Mouse (Mus musculus): Measurements from ENCODE around the gene Mmp15.
"Not testable (repeated sequence)": the region's sequence is repeated elsewhere in the genome, so short reads cannot be mapped to it uniquely, and the experiment has no call there.

Mmp15 gene

DNA sequence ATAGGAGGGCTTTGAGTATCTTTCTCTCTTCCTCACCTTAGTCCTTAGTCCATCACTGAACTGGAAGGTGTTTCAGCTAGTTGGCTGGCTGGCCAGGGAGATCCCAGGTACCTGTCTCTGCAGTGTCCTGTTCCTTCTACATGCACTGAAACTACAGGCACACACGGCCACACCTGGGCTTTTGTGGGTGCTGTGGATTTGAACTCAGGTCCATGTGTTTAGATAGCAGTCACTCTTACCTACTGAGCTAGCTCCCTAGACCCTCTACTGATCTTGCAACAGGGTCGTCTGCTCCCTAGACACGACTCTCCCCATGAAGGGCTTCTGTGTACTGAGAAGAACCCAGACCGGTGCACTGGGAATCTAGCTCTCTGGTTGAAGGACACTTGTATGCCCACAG is 25.0 kb downstream of the Mmp15 start:
- no peak for DNase-seq (ENCODE audit: low read depth, low spot score)

DNA sequence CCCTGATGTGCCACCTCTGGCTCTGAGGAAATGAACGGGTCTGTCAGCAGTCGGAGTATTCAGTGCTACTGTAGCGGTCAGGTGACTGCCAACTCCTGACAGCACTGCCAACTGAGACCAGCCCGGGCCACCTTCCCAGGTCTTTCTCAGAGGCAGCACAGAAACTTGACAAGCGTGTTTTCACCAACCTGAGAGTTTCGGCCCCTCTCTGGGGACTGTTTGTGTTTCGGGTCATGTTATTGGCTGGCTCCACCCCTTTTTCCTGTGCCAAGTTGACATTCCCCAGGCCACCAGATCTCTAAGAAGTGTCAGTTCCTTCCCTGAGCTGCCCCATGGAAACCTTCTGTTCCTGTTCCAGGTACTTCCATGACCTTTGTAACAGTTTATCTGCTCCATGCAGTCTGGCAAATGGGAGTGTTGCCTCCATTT is 25.8 kb downstream of the Mmp15 start:
- DNase-seq (ENCODE audit: low read depth, low spot score), result no peak

DNA sequence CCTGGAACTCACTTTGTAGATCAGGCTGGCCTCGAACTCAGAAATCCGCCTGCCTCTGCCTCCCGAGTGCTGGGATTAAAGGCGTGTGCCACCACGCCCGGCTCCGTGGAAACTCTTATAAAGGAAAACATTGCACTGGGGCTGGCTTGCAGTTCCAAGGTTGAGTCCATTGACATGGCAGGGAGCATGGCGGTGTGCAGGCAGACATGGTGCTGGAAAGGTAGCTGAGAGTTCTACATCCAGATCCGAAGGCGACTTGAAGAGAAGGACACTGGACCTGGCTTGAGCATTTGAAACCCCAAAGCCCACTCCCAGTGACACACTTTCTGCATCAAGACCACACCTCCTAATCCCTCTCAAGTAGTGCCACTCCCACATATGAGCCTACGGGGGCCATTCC is 26.9 kb downstream of the Mmp15 start:
- DNase-seq (ENCODE audit: low read depth, low spot score), result not testable (repeated sequence)

DNA sequence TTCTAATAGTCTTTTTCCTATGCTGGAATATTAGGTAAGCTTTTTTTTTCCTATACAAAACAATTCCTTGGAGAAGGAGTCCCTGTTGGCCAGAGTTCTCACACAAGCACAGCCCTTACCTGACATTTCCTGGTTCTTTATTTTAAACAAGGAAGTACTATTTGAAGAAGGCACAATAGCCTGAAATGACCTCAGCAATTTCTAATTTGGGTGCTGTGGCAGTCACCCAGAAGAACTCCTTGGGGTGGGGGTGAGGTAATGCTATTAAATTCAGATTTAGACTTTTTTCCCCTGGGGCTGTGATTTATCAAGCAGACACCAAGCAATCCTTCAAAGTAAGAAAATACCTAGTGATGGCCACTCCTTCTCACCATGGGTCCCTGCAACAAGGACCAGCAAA is 28.9 kb downstream of the Mmp15 start:
- no peak for DNase-seq (ENCODE audit: low read depth, low spot score)

DNA sequence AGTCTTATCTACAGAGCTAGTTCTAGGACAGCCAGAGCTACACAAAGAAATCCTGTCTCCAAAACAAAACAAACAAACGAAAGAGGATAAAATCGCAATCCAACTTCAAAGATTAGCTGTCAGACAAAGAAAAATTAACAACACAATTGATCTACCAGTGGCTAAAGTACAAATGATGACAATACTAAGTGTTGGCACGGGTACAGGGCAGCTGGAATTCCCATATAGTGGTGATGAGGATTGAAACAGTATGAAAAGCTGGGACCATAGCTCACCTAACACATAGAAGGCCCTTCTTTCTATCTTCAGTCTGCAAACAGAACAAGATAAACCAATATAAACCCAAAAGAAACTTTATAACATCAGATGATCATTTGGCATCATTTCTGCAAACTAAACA is 29.5 kb downstream of the Mmp15 start:
- no peak for DNase-seq (ENCODE audit: low read depth, low spot score)

DNA sequence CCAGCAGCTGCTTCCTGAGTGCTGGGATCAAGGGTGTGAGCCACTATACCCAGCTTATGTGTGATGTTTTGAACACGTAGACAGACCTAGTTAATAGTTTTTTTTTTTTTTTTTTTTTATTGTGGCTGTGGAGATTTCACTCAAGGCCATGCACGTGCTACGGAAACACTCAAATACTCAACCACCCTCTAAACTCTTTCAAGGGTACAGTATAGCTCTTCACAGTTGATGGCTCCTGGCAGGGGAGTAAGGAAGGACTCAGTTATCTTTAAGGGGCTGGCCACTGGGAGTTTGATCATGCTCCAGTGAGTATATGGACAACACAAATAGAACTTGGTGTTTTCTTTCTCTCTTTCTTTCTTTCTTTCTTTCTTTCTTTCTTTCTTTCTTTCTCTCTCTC is 32.4 kb downstream of the Mmp15 start:
- no peak for DNase-seq (ENCODE audit: low read depth, low spot score)

DNA sequence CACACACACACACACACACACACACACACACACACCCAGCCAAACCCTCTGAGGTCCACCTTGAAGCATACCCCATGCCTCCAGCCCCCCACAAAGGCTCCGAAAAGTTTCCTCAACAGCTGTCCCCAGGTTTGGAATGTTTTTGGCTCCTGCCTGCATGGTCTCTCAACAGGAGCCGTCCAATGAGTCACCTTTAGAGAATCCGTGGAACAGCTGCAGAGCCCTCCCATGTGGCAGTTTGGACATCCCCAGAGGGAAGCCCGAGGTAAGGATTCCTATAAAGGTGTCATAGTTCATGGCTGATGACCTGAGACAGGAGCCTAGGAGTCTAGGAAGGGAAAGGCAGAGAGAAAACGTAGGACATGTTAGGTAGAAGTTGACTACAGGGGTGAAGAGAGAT is 34.0 kb downstream of the Mmp15 start:
- DNase-seq (ENCODE audit: low read depth, low spot score), result no peak

DNA sequence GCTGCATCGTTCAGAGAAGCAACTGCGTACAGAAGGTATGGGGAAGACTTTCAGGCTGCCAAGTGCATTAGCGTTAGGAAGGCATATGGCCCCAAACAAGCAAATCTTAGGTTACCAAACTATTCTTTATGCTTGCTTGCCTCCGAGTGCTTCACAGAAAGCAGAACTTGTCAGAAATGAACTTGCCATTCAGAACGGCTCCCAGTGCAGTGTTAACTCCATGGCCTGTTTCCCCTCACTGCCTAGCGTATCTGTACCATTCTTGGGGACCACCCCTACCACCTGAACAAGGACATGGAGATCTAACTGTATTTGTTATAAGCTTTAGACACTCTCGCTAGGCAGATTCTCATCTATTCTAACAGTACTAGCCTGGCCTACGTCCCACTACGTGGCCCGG is 35.2 kb downstream of the Mmp15 start:
- no peak for DNase-seq (ENCODE audit: low read depth, low spot score)

DNA sequence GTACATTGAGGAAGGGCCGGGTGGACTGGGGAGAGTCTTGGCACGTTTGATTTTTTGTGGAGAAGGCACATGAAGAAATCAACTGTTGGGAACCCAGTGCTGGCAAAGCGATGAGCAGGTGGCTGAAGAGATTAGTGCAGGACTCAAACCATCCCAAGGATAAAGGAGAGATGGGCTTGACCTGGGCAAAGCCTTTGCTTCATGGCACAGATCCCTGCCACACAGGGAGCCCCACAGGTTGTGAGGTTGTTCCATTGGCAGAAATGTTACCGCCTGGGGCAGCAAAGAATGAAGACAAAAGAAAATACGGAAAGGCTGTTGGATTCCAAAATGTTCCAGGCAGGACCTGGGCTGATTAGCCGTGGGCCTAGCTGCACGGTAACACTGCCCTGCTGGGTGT is 35.9 kb downstream of the Mmp15 start:
- DNase-seq (ENCODE audit: low read depth, low spot score), result no peak

DNA sequence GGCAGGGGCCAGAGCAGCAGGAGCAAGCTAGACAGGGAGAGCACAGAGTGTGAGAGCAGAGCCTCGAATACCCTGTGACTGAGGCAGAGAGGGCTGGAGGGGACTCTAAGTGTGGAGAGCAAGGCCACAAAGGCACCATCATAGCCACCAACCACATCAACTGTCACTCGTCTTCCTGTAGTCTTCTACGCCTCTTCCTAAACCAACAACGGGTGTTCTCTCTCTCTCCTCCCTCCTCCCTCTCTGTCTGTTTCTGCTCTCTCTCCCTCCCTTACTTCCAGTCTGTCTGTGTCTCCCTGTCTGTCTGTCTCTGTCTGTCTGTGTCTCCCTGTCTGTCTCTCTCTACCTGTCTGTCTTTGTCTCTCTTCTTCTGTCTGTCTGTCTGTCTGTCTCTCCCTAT is 38.2 kb downstream of the Mmp15 start:
- no peak for DNase-seq (ENCODE audit: low read depth, low spot score)

DNA sequence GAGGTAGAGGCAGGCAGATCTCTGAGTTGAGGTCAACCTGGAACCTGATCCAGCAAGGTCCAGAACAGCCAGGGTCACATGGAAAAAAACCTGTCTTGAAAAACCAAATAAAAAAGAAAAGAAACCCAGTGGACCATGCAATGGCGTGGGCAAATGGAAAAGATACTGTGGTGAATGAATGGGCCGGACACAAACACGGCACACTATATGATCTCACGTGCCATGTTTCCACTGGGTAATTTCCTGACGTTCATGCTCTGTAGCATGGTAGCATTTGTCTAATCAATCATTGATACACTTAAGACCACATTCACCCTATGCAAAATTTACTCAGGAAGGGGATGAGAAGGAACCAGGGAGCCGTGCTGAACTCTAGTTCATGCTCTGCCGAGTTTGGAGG is 39.0 kb downstream of the Mmp15 start:
- DNase-seq (ENCODE audit: low read depth, low spot score), result no peak

DNA sequence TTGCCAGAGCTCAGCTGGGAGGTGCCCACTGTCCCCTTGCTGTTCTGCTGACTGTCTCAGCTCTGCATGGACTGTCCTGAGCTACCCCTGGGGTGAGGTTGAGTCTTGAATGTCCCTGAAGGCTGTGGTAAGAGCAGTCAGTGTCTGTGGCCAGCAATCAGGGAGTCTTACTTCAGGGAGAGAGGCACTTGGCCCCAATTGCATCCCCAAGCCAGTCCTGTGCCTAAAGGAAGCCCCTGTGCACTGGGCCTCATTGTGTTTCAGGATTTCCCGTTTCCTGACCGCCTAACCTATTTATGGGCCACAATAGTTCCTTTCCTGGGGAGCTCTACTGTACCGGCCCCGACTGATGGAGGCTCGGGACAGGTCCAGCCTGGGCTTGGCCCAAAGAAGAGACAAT is 40.5 kb downstream of the Mmp15 start:
- no peak for DNase-seq (ENCODE audit: low read depth, low spot score)

DNA sequence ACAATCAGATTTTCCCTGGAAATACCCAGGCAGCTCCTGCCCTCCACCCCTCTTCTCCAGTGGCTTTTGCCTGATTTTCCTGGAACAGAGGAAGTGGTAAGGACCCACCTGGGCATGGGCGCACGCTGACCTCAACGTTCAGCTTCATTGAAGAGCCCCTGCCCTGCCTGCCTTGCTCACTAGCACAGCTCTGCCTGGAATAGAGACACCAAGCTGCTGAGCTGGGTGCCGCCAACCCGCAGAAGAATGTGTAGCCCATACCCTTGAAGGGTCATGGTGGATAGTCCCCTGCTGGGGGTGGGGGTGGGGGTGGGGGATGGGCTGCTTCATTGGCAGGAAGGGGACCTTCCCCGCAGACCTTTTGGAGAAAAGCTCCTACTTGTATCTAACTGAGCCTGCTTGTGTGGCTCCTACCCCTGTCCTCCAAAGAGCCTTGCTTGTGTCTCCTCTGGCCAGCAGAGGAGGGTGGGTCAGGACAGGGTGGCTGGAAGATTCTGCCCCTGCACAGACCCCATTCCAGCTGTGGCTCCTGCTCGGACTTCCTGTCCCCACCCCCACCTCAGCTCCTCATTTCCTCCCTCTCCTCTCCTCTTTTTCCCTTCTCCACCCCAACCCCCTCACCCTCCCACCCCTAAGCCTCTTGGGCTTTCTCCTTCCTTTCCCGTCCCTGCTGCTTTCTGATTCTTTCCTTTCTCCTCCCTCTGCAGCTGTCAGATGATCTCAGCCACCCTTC is 43.3 kb downstream of the Mmp15 start:
- no peak for DNase-seq (ENCODE audit: low read depth, low spot score)

DNA sequence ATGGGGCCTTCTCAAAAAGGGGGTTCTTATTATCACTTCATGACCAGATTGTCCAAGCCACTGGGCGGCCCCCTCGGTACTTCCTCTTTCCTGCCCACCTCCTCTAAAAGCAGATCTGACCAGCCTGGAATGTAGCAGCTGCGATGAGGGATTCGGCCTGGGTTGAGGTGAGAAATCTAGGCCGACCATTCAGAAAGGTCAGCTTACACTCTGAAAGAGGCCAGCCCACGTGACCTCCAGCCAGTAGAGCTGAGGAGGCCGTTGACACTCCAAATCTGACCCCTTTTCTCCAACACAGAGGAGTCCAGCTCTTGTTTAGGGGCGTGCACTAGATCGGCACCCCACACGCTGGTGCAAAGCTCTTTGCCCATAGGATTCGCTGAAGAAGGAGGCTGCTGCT is 44.7 kb downstream of the Mmp15 start:
- no peak for DNase-seq (ENCODE audit: low read depth, low spot score)

DNA sequence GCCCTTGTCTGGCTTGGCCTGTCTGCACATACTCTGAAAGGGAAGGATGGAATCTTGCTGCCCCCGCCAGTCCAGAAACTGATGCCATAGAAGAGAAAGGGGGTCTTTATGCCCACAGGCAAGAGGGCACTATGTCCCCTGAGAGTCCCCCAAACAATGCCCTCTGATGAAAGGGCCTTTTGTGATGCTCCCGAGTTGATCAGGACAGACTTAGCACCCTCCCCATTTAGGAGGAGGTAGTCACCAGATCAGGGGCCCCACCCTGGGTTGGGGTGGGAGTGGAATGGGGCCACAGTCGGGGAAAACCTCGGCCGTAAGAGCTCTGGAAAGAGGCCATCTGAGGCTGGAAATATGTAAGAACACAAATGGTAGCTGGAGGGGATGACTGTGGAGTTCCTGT is 45.1 kb downstream of the Mmp15 start:
- no peak for DNase-seq (ENCODE audit: low read depth, low spot score)

DNA sequence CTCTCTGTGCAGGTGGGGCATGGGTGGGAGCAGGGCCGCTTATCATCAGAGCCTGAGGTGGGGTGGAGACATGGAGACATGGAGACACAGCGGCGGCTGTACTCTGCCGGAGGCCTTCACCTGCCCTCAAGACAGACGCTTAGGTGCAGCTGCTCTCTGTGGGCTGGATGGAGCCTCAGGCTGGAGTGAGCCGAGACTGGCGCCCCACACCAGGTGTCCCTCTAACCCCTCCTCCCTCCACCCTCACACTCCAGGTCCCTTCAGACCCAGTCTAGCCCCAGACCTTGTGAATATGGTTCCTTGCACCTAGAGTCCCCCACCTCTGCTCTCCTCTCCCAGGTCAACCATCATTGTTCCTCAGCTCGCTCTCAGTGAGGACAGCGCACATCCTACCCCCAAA is 47.1 kb downstream of the Mmp15 start:
- no peak for DNase-seq (ENCODE audit: low read depth, low spot score)

DNA sequence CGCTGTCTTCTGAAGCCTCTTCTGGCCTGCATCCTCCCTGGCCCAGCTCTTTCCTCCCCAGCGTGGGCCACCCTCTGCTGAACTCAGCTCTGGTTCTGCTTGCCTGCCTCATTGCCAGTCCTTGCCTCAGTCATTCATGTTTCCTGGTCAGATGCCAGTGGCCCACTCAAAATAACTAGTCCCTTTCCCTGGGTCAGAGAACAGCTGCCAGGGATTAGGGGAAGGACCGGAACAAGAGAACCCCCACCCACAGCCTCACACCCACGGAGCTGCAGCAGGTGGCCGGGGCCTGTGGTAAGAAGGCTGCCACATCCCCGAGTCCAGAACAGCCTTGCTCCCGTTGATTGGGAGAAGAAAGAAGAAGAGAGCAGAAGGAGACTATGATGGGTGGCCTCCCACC is 49.0 kb downstream of the Mmp15 start:
- DNase-seq (ENCODE audit: low read depth, low spot score), result no peak

DNA sequence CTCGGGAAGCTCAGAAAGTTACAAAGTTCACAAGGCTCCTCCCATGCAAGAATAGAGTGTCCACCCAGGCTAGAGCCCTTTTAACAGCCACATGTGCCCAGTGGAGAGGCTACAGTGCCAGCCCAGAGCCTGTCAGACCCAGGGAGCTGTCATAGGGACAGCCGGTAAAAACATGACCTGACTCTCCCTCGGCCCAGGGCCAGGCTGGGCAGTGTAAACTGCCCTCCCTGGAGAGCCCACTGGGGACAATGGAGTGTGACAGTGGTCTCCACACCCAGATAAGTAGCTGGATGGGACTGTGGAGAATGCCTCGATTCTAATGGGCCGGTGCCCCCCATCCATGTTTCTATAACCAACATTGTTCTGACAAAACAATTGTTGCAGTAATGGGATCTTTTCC is 57.5 kb downstream of the Mmp15 start:
- DNase-seq (ENCODE audit: low read depth, low spot score), result no peak

DNA sequence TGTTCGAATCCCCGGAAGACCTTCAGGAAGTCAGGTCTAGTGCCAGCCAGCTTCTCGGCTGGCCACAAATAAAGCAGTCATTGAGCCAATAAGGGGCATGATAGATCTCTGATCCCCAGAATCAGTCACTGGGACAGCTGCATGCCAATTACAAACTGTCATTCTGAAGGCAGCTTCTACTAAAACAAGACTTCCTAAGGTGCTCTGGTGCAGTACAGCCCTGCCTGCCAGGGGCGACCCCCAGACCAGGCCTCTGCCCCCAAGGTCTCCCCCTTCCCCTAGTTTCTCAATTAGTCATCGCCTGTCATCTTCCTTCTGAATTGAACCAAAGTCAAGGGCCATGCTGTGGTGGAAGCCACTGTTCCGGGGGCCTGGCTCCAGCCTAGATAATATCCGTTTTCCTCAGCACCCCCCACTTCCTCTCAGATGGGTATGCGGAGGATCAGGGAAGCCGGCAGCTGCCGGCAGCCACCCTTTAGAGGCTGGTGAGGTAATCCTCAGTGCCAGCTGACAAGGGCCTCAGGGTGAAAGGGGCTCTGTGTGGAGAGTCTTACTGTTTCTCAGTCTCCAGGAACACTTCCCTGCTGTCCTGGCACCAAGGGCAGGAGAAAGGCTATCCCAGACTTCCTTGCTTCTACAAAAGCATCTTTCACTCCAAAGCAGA is 59.4 kb downstream of the Mmp15 start:
- DNase-seq (ENCODE audit: low read depth, low spot score), result no peak

DNA sequence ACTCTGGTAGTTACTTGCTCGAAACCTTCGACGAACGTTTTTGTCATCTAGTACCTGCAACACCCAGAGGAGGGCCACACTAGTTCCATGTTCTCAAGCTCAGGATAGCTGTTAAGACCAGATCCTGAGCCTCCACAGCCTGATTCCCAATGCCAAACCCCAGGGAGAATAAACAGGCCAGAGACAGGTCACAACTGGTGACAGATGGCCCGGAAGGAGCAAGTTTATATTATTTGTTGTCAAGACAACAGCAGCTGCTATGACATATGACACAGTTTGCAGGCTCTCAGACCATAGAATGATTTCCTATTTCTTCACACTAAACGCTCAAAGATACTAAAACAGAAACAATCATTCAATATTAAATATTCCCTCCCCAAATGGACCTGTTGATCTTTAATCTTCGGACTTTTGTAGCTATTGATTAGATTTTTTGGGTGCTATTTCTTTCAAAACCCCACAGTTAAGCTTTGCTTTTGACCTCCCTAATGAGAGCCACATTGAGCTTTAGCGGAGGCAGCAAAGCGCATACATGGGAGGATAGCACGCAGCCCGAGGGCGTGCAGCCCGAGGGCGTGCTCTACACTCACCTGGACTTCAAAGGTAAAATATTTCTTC is 70.2 kb downstream of the Mmp15 start:
- DNase-seq (ENCODE audit: low read depth, low spot score), result no peak
